Mouse (Mus musculus) cerebral cortex, adult 2 months (tissue): Measurements from ENCODE around the gene Tppp3.

Source experiments
- WGBS: fragments of 180-500 bp; shearing (Covaris S2); methylation state at CpG from one replicate; pipeline ENCODE4 v1.1.7; 2018; 5-methylcytosine and 5-hydroxymethylcytosine counted together

Gene Tppp3

DNA sequence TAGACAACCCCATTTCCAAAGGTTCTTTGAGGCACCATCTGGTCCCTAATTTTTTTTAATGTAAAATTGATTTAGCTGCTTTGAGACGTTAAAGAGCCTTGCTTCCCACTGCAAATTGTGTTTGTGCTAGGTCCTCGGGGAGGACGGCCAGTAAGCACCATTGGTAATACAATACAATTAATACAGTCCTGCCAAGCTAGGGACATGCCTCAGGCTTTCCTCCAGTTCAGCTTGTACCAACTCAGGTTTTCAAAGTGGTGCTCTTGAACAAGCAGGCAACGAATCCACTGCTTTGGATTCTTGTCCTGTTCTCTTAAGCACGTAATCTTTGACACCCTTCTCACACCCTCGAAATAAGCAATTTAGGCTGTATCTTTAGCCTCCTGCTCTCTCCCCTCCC is 38.3 kb downstream of the Tppp3 start:
- whole genome bisulfite sequencing, result 49% methylated on average over 6 of the region's 6 CpGs

DNA sequence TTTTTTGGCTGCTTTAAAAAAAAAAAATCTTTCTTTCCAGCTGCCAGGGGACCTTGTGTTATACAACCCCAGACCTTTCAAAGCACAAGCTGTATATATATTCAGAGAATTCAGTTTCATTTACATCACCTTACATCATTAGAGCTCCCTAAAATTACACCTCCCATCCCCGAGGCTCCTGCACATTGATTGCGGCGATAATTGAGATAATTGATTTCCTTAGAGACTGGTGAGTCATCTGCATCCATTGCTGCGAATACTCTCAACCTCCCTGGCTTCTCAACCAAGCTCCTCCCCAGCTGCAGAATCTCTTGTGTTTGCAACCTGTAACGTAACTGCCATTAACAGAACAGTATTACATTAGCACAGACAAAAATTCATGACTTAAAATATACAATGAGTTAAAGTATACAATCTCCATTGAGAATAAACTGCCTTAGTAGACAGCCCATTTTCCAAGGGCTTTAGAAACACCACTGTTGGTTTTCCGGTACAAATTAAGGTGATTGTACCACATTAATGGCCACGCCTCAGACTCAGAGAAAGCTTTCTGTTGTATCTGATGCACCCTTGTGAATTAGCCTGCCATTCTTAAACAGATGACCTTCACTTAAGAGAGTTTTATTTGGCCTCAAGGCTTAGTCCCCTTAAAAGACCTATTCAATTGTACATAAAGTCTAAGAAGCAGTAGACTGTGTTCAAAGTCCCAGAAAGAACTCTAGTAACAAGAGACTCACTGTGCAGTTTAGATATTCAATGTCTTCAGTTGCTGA is 39.4 kb downstream of the Tppp3 start:
- 87% methylated on average over 7 of the region's 7 CpGs for WGBS

GRCm38 (mm10) chr8:105426878-105427277 is 44.4 kb downstream of the Tppp3 start:
- WGBS, result 73% methylated on average over 6 of the region's 6 CpGs

GRCm38 (mm10) chr8:105422006-105422405 is 49.3 kb downstream of the Tppp3 start:
- 88% methylated on average over 1 of the region's 1 CpGs for WGBS

GRCm38 (mm10) chr8:105419800-105420199 is 51.5 kb downstream of the Tppp3 start:
- 89% methylated on average over 4 of the region's 4 CpGs for WGBS

GRCm38 (mm10) chr8:105418992-105419391 is 52.3 kb downstream of the Tppp3 start:
- WGBS, result 95% methylated on average over 2 of the region's 2 CpGs
